7 mouse cellular contexts compared by ENCODE assay signal in the genomic region with DNA sequence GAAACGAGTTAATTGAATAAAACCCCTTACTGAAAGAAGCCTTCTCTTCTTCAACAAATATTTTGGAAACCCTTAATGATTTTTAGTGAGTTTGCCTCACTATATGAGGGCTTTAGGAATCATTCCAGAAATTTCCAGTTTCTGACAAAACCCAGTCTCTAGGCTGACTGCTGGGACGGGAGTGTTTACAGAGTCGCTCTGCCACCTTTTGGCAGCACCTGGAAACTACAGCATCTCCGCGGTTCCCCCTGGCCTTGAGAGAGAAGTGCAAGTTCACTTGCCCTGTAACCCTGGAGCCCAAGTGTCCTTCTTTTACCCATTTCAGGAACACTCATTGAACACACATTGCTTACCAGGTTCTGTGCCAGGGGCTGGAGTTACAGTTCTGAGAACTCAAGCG.
A peak's percentile ranks its signal among the peaks of the same experiment; 100 is the strongest.
DNase-seq lines count a peak whose midpoint lies in the region; ATAC-seq and TF ChIP-seq lines count a peak whose summit lies in the region.

No protein-coding gene starts in this region.

- no peak overlapping the region for H3K4me2 ChIP-seq in lung, postnatal 0 days (replicated peaks; ENCODE audit: low read depth, low read length)

- H3K27me3 ChIP-seq in ES-Bruce4 (ENCODE audit: control insufficient read depth, insufficient read depth, low read length, poor library complexity, severe bottlenecking) = no peaks in the 10 kb centered on the region
- no peaks in the 10 kb centered on the region for H3K27me3 ChIP-seq in lung, postnatal 0 days (replicated peaks; ENCODE audit: insufficient read depth, low read length)

- peak; percentile 4 for DNase-seq in layer of hippocampus, adult 11-12 months (ENCODE audit: low spot score)
- DNase-seq in layer of hippocampus, adult 8-10 months (ENCODE audit: low spot score in 2 of 2) = no peak
- DNase-seq in adrenal gland, adult 2 months = peak; percentile 45
- DNase-seq in forelimb bud, embryonic 11.5 days (ENCODE audit: low read depth, low spot score) = peak; percentile 35
- peak; percentile 25 for DNase-seq in lung, postnatal 0 days (ENCODE audit: low spot score)

- no peak overlapping the region for H3K4me3 ChIP-seq in ES-Bruce4 (ENCODE audit: low read depth, low read length)
- H3K4me3 ChIP-seq in lung, postnatal 0 days (ENCODE audit: low read depth, low read length) = no peak overlapping the region

- no peaks in the 10 kb centered on the region for H3K9me3 ChIP-seq in ES-Bruce4 (replicated peaks; ENCODE audit: control insufficient read depth, insufficient read depth, low read length, poor library complexity, severe bottlenecking)
- H3K9me3 ChIP-seq in lung, postnatal 0 days (ENCODE audit: low read length) = no peaks in the 10 kb centered on the region

- TF ChIP-seq EP300 in ES-Bruce4 (IDR thresholded peaks at IDR 0.05; ENCODE audit: insufficient read depth, low read depth, low read length) = no peak
- TF ChIP-seq EP300 in lung, postnatal 0 days (IDR thresholded peaks at IDR 0.05) = no peak

- H3K36me3 ChIP-seq in ES-Bruce4 (ENCODE audit: control insufficient read depth, insufficient read depth, low read length, poor library complexity, severe bottlenecking) = no peaks in the 10 kb centered on the region
- no peaks in the 10 kb centered on the region for H3K36me3 ChIP-seq in lung, postnatal 0 days (ENCODE audit: insufficient read depth, low read length)

- no peak overlapping the region for H3K27ac ChIP-seq in ES-Bruce4 (ENCODE audit: insufficient read depth, low read length)
- no peak overlapping the region for H3K27ac ChIP-seq in lung, postnatal 0 days (ENCODE audit: low read length)

- no peak overlapping the region for H3K9ac ChIP-seq in ES-Bruce4 (ENCODE audit: low read depth, poor library complexity, severe bottlenecking)
- H3K9ac ChIP-seq in lung, postnatal 0 days (replicated peaks; ENCODE audit: low read depth) = no peak overlapping the region

- peak; percentile 61 for TF ChIP-seq CTCF in ES-Bruce4 (IDR thresholded peaks at IDR 0.05; ENCODE audit: low read depth, low read length)
- peak; percentile 65 for TF ChIP-seq CTCF in lung, postnatal 0 days (IDR thresholded peaks at IDR 0.05)

- 16% methylated on average over 6 of the region's 6 CpGs for WGBS in lung, postnatal 0 days

- H3K4me1 ChIP-seq in ES-Bruce4 (ENCODE audit: control insufficient read depth, insufficient read depth, low read length) = no peaks in the 10 kb centered on the region
- H3K4me1 ChIP-seq in lung, postnatal 0 days (ENCODE audit: insufficient read depth, low read depth, low read length) = no peaks in the 10 kb centered on the region

- ATAC-seq in lung, postnatal 0 days = no peak
- ATAC-seq in erythroid progenitor cell, adult 5-6 weeks (replicated peaks; ENCODE audit: low FRiP score, poor library complexity, severe bottlenecking) = no peak

- no peak for TF ChIP-seq POLR2A in ES-Bruce4 (IDR thresholded peaks at IDR 0.05; ENCODE audit: insufficient read depth, low read length)

Comparison
In these comparisons a context has a peak if more than half of its experiments do, and no peak if none do; other contexts are left out.
1. DNase-seq: peak in layer of hippocampus, adult 11-12 months (single experiment), adrenal gland, adult 2 months (single experiment), forelimb bud, embryonic 11.5 days (single experiment) and lung, postnatal 0 days (single experiment); none in layer of hippocampus, adult 8-10 months (0 of 2).